Mouse (Mus musculus): Measurements from ENCODE around the gene Nsg1. TPM values are rescaled to one million over a fixed set of nuclear protein-coding genes. Genes with fewer than 3 reads are reported as not detected.

Gene Nsg1
- polyA plus RNA-seq, 1 experiment from 2014 or later = 5.5 TPM

DNA sequence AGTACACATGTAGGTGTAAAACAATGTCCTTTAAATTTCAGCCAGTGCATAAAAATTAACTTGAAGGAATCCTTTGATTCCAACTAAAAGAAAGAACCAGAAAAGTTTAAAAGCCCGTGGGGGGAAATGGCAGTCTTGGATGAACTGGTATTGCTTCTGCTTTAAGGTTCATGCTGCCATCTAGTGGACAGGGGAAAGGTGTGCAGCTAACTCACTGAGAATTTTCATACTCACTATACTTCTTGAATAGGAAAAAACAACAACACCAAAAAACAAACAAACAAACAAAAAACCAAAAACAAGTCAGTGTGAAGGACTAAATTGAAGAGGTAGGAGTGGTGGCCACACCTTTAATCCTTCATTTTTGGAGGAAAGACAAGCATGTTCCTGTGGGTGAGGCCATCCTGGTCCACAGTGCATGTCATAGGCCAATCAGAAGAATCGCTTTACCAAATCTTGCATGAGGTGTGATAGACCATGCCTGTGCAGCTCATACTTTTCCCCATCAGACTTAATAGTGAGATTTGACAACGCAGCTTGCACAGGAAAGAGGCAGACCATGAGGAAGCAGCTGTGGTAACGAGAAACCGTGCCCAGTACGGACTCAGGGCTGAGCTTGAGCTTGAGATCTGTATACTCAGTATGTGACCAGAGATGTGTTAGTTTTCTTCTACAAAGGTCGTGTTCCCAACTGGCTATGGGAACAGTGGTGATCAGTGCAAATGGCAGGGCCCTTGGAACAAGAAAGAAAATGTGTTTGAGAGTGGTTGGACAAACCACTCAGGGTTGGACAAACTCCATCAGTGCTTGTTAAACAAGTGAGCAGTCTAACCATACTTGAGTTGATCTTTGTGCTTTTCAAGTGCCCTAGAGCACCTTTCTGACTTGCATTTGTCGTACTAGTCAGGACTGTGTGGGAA, 68.4 kb downstream of the Nsg1 start:
- ATAC-seq (ENCODE audit: insufficient number of reproducible peaks, insufficient read depth, low FRiP score, low read depth) = no peak
- no peaks in the 10 kb centered on the region for H3K36me3 ChIP-seq (ENCODE audit: control insufficient read depth, insufficient read depth, low read length)
- H3K27ac ChIP-seq (replicated peaks in 1 of 2; ENCODE audit: control insufficient read depth in 1 of 2, insufficient read depth in 1 of 2, low read depth in 2 of 2, low read length in 2 of 2) = no peak overlapping the region
- no peak overlapping the region for H3K4me3 ChIP-seq (ENCODE audit: control insufficient read depth in 1 of 2, insufficient read depth in 1 of 2, low read depth in 1 of 2, low read length in 2 of 2)
- WGBS = 71% methylated on average over 8 of the region's 8 CpGs
- no peaks in the 10 kb centered on the region for H3K27me3 ChIP-seq (ENCODE audit: control insufficient read depth, insufficient read depth, low read length)
- H3K4me2 ChIP-seq (ENCODE audit: low read length) = no peak overlapping the region
- no peaks in the 10 kb centered on the region for H3K4me1 ChIP-seq (ENCODE audit: control insufficient read depth in 2 of 2, insufficient read depth in 2 of 2, low read length in 2 of 2)
- H3K9ac ChIP-seq (ENCODE audit: low read length) = no peak overlapping the region
- no peaks in the 10 kb centered on the region for H3K9me3 ChIP-seq (ENCODE audit: control insufficient read depth, low read length)

DNA sequence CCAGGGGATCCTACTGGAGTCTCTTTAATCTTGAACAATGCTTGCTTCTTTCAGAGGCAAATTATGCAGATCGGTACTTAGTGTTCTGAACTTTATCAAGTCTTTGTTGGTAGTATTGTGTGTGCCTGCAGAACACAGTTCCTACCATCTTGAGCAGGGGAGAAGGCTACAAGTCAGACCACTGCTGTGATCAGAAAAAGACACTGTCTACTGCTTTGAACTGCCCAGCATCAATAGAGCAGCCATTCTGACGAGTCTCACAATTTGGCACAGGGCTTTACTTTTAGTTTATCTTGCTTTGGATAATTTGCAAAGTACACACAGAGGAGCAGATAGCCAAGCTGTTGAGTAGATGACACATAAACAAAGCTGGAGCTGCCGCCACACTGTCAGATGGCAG, 69.1 kb downstream of the Nsg1 start:
- no peak overlapping the region for H3K4me2 ChIP-seq (ENCODE audit: low read length)
- no peak for ATAC-seq (ENCODE audit: insufficient number of reproducible peaks, insufficient read depth, low FRiP score, low read depth)

GRCm38 (mm10) chr5:38090111-38090510, 69.6 kb downstream of the Nsg1 start:
- Histone ChIP-seq H3K4me1 (ENCODE audit: control insufficient read depth in 2 of 2, insufficient read depth in 2 of 2, low read length in 2 of 2) (peaks cover 5 to 7% of the 10 kb centered on the region in 2 experiments), H3K4me2 (ENCODE audit: low read length) (no peak overlapping the region), H3K9ac (ENCODE audit: low read length) (no peak overlapping the region), H3K9me3 (ENCODE audit: control insufficient read depth, low read length) (no peaks in the 10 kb centered on the region), H3K4me3 (ENCODE audit: control insufficient read depth in 1 of 2, insufficient read depth in 1 of 2, low read depth in 1 of 2, low read length in 2 of 2) (no peak overlapping the region), H3K27me3 (ENCODE audit: control insufficient read depth, insufficient read depth, low read length) (no peaks in the 10 kb centered on the region), H3K27ac (replicated peaks in 1 of 2; ENCODE audit: control insufficient read depth in 1 of 2, insufficient read depth in 1 of 2, low read depth in 2 of 2, low read length in 2 of 2) (no peak overlapping the region), H3K36me3 (ENCODE audit: control insufficient read depth, insufficient read depth, low read length) (no peaks in the 10 kb centered on the region)
- ATAC-seq (ENCODE audit: insufficient number of reproducible peaks, insufficient read depth, low FRiP score, low read depth) = no peak
- 76% methylated on average over 3 of the region's 3 CpGs for WGBS

More for the DNA sequence above, 69.1 kb downstream of the Nsg1 start:
- 72% methylated on average over 3 of the region's 3 CpGs for WGBS
- Histone ChIP-seq H3K36me3 (ENCODE audit: control insufficient read depth, insufficient read depth, low read length) (no peaks in the 10 kb centered on the region), H3K4me1 (ENCODE audit: control insufficient read depth in 2 of 2, insufficient read depth in 2 of 2, low read length in 2 of 2) (peaks cover 3 to 5% of the 10 kb centered on the region in 2 experiments), H3K27ac (replicated peaks in 1 of 2; ENCODE audit: control insufficient read depth in 1 of 2, insufficient read depth in 1 of 2, low read depth in 2 of 2, low read length in 2 of 2) (no peak overlapping the region), H3K27me3 (ENCODE audit: control insufficient read depth, insufficient read depth, low read length) (no peaks in the 10 kb centered on the region), H3K4me3 (ENCODE audit: control insufficient read depth in 1 of 2, insufficient read depth in 1 of 2, low read depth in 1 of 2, low read length in 2 of 2) (no peak overlapping the region), H3K9me3 (ENCODE audit: control insufficient read depth, low read length) (no peaks in the 10 kb centered on the region), H3K9ac (ENCODE audit: low read length) (no peak overlapping the region)

Other genes with a start within 250 kb of the Nsg1 start
- 27.3 and 30.2 TPM in 2 replicates for gene Stx18, start 121.2 kb downstream of the Nsg1 start, polyA plus RNA-seq (2014; fragmentation: Nextera tagmentation; extraction: Ambion mirVana)
- 6.5 and 7.5 TPM in 2 replicates for gene Zbtb49, start 60.5 kb upstream of the Nsg1 start, polyA plus RNA-seq (2014; fragmentation: Nextera tagmentation; extraction: Ambion mirVana)
- 35.2 and 39.9 TPM in 2 replicates for gene Lyar, start 60.6 kb upstream of the Nsg1 start, polyA plus RNA-seq (2014; fragmentation: Nextera tagmentation; extraction: Ambion mirVana)
- 44.9 and 52.9 TPM in 2 replicates for gene Tmem128, start 100.3 kb upstream of the Nsg1 start, polyA plus RNA-seq (2014; fragmentation: Nextera tagmentation; extraction: Ambion mirVana)
- gene Otop1, start 116.1 kb upstream of the Nsg1 start, polyA plus RNA-seq (2014; fragmentation: Nextera tagmentation; extraction: Ambion mirVana) = not detected in 2 replicates
- gene Drd5, start 159.5 kb upstream of the Nsg1 start, polyA plus RNA-seq (2014; fragmentation: Nextera tagmentation; extraction: Ambion mirVana) = not detected in 2 replicates

All from heart, embryonic 14.5 days (tissue).